Mouse (Mus musculus): ENCODE measurements around the gene Ckap2.

GRCm38 (mm10) chr8:22166080-22166603 is 19.5 kb downstream of the Ckap2 start, which contains the start of gene Nek3:
- no peak for TF ChIP-seq MAX (IDR thresholded peaks at IDR 0.05; ENCODE audit: low read depth)
- TF ChIP-seq TCF12 (IDR thresholded peaks at IDR 0.05; ENCODE audit: insufficient read depth, poor library complexity, severe bottlenecking), result no peak
- no peak for TF ChIP-seq USF1 (IDR thresholded peaks at IDR 0.05; ENCODE audit: low read depth)
- TF ChIP-seq MYOG (IDR thresholded peaks at IDR 0.05; ENCODE audit: control insufficient read depth in 1 of 3, insufficient read depth in 1 of 3, insufficient read length in 2 of 3, low read depth in 2 of 3), result no peak
- TF ChIP-seq E2F4 (IDR thresholded peaks at IDR 0.05; ENCODE audit: insufficient read depth), result no peak
- TF ChIP-seq POLR2A (IDR thresholded peaks at IDR 0.05; ENCODE audit: insufficient read length, low read depth), result peak; percentile 69
- no peak for TF ChIP-seq CEBPB (IDR thresholded peaks at IDR 0.05; ENCODE audit: insufficient read depth, poor library complexity, severe bottlenecking)
- TF ChIP-seq MYOD1 (IDR thresholded peaks at IDR 0.05; ENCODE audit: control insufficient read depth in 1 of 3, insufficient read length in 2 of 3, low read depth in 2 of 3), result peak in 1 of 3 experiments; percentile 13
- TF ChIP-seq POLR2AphosphoS2 (IDR thresholded peaks at IDR 0.05; ENCODE audit: insufficient read length, low read depth), result peak; percentile 76
